Mouse (Mus musculus) heart, postnatal 25 days (tissue): ENCODE measurements at regions not wholly inside any gene's neighbourhood (a gene's known extent, or its start where the extent isn't known, plus 50 kb on each side); places are given as distances from the start of the nearest gene placed in this dataset.

Source experiments
- DNase-seq: peaks from one replicate; pipeline ENCODE4 v3.0.0; 2022; ENCODE audit warnings: low spot score
- intact Hi-C: fragments of 180-260 bp; cut with DNase I; formaldehyde crosslinking; loops from one replicate; pipeline ENCODE4 v1.15.1; 2025

GRCm38 (mm10) chr3:121618561-121618960 lies 52.0 kb upstream of the 4930432M17Rik start:
- no peak for DNase-seq
- intact Hi-C loops: no loop called here

DNA sequence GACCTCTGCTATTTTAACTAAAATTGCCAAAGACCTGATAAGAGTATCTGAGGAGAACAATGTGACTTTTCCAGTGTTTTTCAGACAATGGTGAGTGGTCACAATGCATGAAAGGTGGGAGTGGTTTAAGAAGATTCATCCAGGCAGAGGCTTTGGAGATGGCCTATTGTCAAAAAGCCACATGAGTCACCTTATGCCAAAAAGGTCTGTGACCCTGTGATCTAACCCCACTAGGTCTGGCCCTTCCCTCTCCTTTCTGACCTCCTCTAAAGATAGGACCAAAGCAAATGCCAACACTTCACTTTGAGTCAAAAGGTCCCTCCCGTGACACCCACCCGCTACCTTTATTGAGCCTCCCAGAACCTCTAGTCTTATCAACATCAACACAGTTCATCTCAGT lies 52.4 kb upstream of the 4930432M17Rik start:
- no peak for DNase-seq
- intact Hi-C loops: no loop called here

- DNase-seq: no peak
- intact Hi-C loops: no loop called here
Measured at GRCm38 (mm10) chr3:121617351-121617750, 53.2 kb upstream of the 4930432M17Rik start.

DNA sequence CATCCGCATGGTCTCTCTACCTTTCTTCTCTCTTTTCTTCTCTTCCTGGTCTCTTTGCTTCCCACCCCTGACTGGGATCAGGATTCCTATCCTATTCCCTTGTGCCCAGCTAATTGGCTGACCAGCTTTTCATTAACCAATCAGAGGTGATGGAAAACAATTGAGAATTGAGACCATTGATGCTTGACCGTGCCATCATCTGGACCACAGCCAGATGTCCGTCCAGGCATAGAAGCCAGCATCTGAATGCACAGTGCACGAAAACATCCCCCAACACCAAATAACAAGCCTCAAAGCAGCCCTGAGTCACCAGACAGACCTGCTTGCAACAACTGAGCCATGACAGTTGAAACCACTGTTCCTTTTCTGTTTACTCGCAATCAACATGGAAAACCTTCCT lies 54.5 kb upstream of the 4930432M17Rik start:
- no peak for DNase-seq
- intact Hi-C loops: no loop called here

GRCm38 (mm10) chr3:121614741-121615140 lies 55.8 kb upstream of the 4930432M17Rik start:
- DNase-seq: no peak
- intact Hi-C loops: no loop called here

DNA sequence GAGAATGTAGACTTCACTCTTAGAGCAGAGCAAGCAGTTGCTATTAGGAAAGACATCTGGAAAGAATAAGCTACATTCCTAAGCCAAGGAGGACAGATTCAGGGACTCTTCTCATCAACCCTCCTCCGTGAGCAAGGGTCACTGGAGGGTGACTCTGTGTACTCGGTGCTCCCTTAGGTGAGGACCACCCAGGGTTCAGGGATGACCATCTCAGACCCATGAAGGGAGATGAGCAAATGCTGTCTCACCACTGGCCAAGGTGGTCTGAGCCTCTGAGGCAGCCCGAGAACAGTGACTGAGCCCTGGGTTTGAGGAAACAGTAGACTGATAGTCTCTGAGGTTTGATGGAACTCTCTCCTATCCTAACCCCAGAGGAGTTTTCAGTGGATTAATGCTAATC lies 57.3 kb upstream of the 4930432M17Rik start:
- intact Hi-C loops: no loop called here
- DNase-seq: no peak

DNA sequence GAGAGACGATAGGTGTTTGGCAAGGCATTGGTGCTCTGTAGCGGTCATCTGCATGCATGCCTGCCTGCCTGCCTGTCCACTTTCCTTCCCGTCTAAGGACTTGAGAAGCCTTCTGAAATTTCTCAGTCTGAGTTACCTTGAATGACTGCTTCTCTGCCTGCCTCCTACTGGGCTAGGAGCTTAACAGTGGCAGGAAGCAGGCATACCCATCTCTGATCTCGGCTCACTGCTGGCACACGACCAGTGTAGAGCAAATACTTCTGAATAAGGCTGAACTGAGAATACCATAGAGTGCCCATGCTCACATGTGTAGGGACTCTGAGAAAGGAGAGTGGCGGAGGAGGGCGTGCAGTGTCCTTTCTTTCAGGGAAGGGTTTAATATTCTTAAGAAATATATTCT lies 60.7 kb upstream of the 4930432M17Rik start:
- intact Hi-C loops: no loop called here
- no peak for DNase-seq

GRCm38 (mm10) chr3:121609090-121609489 lies 61.5 kb upstream of the 4930432M17Rik start:
- DNase-seq: peak; percentile 33
- intact Hi-C loops: no loop called here

DNA sequence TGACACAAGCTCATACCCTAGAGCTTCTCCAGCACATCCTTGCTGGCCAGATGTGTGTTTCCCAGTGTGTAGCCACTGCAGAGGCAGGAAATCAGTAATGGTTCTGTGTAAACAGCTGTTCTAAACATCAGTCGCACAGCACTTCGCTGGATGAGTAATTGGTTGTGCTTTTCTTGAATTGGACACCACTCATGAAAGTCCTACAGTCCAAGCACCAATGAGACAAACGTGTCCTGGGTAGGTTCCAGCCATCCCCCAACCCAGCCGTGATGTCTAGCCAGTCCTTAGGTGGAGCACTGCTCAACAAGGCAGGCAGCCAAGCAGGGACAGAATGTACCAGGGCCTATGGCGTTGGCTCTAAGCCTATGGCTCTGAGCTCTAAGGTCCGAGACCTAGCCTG lies 65.8 kb upstream of the 4930432M17Rik start:
- intact Hi-C loops: no loop called here
- no peak for DNase-seq

GRCm38 (mm10) chr3:121604081-121604480 lies 66.5 kb upstream of the 4930432M17Rik start:
- intact Hi-C loops: no loop called here
- no peak for DNase-seq

DNA sequence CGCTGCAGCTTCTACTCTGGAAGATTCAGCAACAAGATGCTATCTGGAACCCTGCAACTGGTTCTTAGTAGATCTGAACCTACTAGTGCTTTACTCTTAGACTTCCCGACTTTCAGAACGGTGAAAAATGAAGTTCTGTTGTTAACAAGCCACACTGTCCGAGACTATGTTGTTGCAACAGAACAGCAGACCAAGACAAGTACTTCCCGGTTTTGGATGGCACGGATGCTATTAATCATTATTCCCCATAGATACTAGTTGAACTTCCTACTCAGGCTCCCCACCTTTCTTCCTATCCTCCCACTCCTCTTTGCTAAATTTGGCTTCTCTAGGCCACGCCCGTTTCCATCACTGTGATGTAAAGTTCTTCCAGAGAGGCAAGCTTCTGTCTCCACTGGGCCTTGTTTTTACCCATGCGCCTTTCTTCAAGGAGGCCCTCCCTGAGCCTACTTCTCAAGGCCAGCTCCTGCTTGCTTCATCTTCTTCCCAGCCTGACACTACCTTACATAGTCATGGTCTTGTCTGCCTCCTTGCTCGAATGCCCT lies 67.7 kb upstream of the 4930432M17Rik start:
- no peak for DNase-seq
- intact Hi-C loops: no loop called here

- peak; percentile 52 for DNase-seq
- intact Hi-C loops: no loop called here
Measured at GRCm38 (mm10) chr3:121602082-121602561, 68.4 kb upstream of the 4930432M17Rik start.

DNA sequence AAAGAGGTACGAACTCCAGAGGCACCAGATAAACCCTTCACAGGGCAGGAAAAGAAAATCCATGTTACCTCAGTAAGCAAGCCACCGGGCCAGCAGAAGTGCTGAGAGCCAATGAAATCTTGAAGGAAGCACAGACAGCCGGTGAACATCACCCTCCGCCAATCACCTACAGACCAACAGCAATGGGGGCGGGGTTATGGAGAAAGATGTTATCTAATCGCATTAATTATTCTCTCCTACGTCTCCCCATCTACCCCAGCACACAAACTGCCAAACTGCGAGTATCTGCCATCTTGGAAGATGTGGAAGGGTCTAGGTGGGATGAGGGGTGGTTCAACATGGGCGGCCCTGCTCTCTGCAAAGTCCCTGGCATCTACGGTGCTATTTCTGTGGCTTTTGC lies 68.6 kb upstream of the Slc44a3 start:
- intact Hi-C loops: no loop called here
- no peak for DNase-seq

DNA sequence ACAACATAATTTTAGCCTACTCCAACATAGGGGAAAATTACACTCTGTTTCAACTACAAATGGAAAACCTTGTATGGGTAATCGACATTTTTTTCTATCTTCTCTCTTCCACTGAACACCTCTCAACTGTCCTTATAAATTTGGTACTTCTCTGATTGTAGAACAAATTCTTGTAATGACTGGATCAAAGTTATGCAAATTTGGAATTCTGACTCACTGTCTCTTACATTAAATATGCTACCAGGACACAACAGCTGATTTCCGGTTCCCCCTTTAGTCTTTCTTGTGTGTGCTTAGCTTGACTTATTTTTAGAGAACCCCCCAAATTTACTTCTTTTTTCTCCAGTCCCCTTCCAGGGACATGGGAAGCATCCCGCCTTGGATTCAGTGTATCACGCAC lies 68.2 kb upstream of the Slc44a3 start:
- intact Hi-C loops: no loop called here
- DNase-seq: no peak

GRCm38 (mm10) chr3:121597988-121598387 lies 65.8 kb upstream of the Slc44a3 start:
- DNase-seq: no peak
- intact Hi-C loops: no loop called here

DNA sequence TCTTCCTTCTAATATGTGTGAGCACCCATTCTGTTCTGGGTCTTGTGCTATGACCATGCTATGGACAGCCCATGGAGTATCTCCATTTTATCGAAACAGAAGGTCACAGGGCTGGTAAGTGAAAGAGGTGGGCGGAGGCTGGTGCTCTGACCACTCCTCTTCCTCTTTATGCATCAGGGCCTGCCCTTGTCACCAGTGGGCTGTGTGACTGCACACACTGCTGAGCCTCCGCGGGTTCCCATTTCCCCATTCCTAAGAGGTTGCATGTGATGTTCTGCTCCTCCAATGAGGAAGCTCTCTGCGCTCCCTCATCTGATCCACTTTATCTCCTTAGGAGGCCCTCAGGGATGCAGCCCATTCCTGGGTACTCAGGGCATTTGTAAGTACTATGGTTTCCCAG lies 65.0 kb upstream of the Slc44a3 start:
- intact Hi-C loops: no loop called here

DNA sequence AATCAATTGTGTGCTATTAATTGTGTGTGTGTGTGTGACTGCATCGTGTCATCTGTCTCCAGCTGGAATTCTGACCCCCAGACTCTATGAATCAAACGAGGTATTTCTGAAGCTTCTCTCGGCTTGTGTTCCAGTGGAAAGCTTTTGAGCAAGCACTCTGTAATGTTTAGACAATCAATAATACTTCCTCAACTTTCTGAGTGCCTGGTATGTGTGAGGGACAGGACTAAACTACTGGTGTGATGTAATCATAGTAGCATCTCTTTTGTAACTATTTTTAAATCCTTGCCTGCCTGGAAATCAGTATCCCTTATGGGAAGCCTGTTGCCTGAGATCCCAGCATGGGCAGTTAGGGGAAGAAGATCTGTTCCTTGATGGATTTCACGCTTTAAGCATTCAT lies 62.4 kb upstream of the Slc44a3 start:
- no peak for DNase-seq
- intact Hi-C loops: no loop called here

More for the DNA sequence above, 65.0 kb upstream of the Slc44a3 start:
- no peak for DNase-seq

GRCm38 (mm10) chr3:121593598-121594117 lies 61.5 kb upstream of the Slc44a3 start:
- intact Hi-C loops: no loop called here
- DNase-seq: no peak

DNA sequence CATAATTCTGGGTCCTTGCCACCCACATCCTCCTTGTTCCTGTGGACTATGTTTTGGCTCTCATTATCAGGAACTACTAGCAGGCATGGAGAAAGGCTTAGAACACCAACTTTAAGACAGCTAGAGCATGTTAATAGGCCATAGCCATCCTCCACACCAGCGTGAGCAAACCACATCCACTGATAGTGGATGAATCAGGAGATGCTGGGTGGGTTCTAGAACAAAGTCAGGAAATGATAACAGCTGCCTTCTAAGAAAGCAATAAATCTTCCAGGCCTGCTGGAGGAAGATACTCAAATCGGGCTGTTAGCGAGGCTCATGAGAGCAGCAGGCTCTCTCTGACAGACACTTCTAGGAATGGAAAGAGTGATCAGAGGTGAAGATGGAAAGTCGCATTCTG lies 60.9 kb upstream of the Slc44a3 start:
- DNase-seq: no peak

GRCm38 (mm10) chr3:121589494-121589885 lies 57.3 kb upstream of the Slc44a3 start:
- intact Hi-C loops: no loop called here
- no peak for DNase-seq

More for the DNA sequence above, 60.9 kb upstream of the Slc44a3 start:
- intact Hi-C loops: no loop called here

DNA sequence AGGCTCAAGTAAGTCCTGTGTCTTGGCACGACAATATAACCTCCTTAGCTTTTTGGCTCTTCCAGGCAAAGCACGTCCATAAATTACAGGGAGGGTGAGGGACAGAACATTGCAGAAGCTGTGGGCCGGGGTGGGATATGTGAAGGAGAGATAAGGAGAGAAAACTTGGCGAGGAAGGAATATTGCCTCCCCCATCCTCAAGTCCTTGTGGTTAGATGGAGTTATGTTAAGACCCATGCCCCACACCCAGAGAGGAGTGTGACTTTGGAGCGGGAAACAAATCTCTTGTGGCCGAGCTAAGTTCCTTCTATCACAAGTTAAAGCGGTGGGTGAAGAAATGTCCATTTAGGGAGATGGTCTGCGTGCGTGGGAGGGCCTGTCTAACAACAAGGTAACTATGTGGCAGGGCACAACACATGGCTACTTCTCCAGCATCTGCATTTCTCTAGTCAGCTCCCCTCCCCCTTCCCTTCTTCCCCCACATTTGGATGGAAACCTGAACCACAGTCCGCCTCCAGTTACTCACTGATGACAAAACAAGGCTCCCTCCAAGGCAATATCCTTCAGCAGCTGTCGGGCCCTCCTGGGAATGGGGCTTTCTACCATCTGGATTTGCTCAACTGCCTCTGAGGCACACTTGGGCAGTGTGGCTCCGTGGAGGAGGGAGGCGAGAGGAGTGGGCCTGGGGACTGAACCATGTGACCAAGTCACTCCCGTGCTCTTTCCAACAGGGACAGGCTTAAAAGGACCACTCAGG lies 56.7 kb upstream of the Slc44a3 start:
- DNase-seq: peak; percentile 77

DNA sequence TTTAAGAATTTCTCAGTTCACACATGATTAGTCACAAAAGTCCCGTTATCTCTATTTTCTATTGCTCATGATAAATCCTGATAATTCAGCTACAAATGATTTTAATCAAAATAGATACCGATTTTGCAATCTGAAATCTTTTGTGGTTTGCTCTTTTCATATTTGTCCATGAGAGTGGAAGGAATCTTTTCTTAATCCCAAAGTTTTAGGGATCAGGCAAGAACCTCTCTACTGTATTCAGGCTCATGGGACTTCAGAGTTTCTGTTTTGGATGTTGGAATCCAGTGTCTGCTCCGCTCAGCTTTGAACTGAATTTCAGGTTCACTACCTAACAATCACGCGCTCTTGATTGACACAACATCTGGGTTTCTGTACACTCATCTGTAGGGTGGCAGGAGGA lies 53.1 kb upstream of the Slc44a3 start:
- intact Hi-C loops: no loop called here
- no peak for DNase-seq

More for the DNA sequence above, 56.7 kb upstream of the Slc44a3 start:
- intact Hi-C loops: no loop called here
